Mouse (Mus musculus) midbrain, postnatal 0 days (tissue): ENCODE data around the gene Apbb2. TPM values are rescaled to one million over a fixed set of nuclear protein-coding genes. Genes with fewer than 3 reads are reported as not detected.

Experiments used
- ATAC-seq: fragments of 200-750 bp; cut with Nextera tagmentation; 2 replicates; pipeline ENCODE4 v1.8.0; 2017; ENCODE audit warnings: moderate number of reproducible peaks, mild to moderate bottlenecking, moderate TSS enrichment, moderate library complexity; ENCODE audit not compliant: low FRiP score
- DNase-seq: peaks from one replicate; pipeline ENCODE4 v3.0.0-alpha.2; 2015; ENCODE audit warnings: low spot score
- H3K27ac ChIP-seq: fragments of 300-500 bp; sonication (generic); 2 replicates; pipeline ENCODE4 v1.5.1; 2014; ENCODE audit warnings: low read depth, mild to moderate bottlenecking, low read length, mixed read lengths
- H3K27me3 ChIP-seq: fragments of 300-500 bp; sonication (generic); 2 replicates; pipeline ENCODE4 v1.6.1; 2014; ENCODE audit warnings: low read length, control low read depth, mixed read lengths; ENCODE audit not compliant: insufficient read depth
- H3K36me3 ChIP-seq: fragments of 300-500 bp; sonication (generic); 2 replicates; pipeline ENCODE4 v1.6.1; 2014; ENCODE audit warnings: low read length, control low read depth, mixed read lengths; ENCODE audit not compliant: insufficient read depth
- H3K4me1 ChIP-seq: fragments of 300-500 bp; sonication (generic); 2 replicates; pipeline ENCODE4 v1.6.1; 2014; ENCODE audit warnings: mild to moderate bottlenecking, control low read depth, antibody characterized with exemption, low read length, mixed read lengths; ENCODE audit not compliant: insufficient read depth
- H3K4me2 ChIP-seq: fragments of 300-500 bp; sonication (generic); 2 replicates; pipeline ENCODE4 v1.6.1; 2014; ENCODE audit warnings: low read depth, mild to moderate bottlenecking, low read length, mixed read lengths; ENCODE audit not compliant: poor library complexity, severe bottlenecking
- H3K4me3 ChIP-seq: fragments of 300-500 bp; sonication (generic); 2 replicates; pipeline ENCODE4 v1.5.1; 2014; ENCODE audit warnings: low read depth, mild to moderate bottlenecking, low read length, moderate library complexity
- H3K9ac ChIP-seq: fragments of 300-500 bp; sonication (generic); replicated peaks from 2 replicates; pipeline ENCODE4 v1.6.1; 2014; ENCODE audit warnings: mild to moderate bottlenecking, low read length, moderate library complexity, mixed read lengths; ENCODE audit not compliant: poor library complexity, severe bottlenecking
- H3K9me3 ChIP-seq: fragments of 300-500 bp; sonication (generic); 2 replicates; pipeline ENCODE4 v1.6.1; 2016; ENCODE audit warnings: low read length, control low read depth
- CTCF ChIP-seq: IDR thresholded peaks from 2 replicates; pipeline ENCODE4 v1.5.1; 2016; ENCODE audit warnings: antibody characterized with exemption, mild to moderate bottlenecking
- WGBS: fragments of 180-500 bp; shearing (Covaris S2); extraction: QIAGEN DNeasy Blood & Tissue Kit; methylation state at CpG from one replicate; pipeline ENCODE4 v1.1.7; 2014; 5-methylcytosine and 5-hydroxymethylcytosine counted together
- polyA plus RNA-seq: library from polyadenylated mRNA; unstranded; fragments of >200 nt; fragmentation: Nextera tagmentation; extraction: Ambion mirVana; gene quantifications from 2 replicates; pipeline ENCODE4 v1.2.1, GENCODE M21; 2015
- total RNA-seq: library from RNA; depleted of rRNA; stranded (reverse); fragments of >200 nt; gene quantifications from 2 replicates; pipeline ENCODE4 v1.2.3, GENCODE M21; 2014

The Apbb2 gene
- total and polyA plus RNA-seq, 2 experiments from 2014 or later: 60.6 to 76.0 TPM

- H3K4me2 ChIP-seq: no peak overlapping the region
- no peak overlapping the region for H3K4me3 ChIP-seq
- H3K36me3 ChIP-seq: no peaks in the 10 kb centered on the region
- H3K27ac ChIP-seq: no peak overlapping the region
- ATAC-seq (no peak), DNase-seq (no peak)
- 71% methylated on average over 7 of the region's 7 CpGs for WGBS
- H3K9ac ChIP-seq: no peak overlapping the region
- H3K9me3 ChIP-seq: no peaks in the 10 kb centered on the region
- 0 out of 2 replicates have a peak, but pooled peaks have one; percentile 7 for TF ChIP-seq CTCF
- 0 out of 2 replicates have a peak, but pooled peaks cover 13% of the 10 kb centered on the region for H3K4me1 ChIP-seq
- H3K27me3 ChIP-seq: no peaks in the 10 kb centered on the region
Observed at GRCm38 (mm10) chr5:66537811-66538210, 80.8 kb downstream of the Apbb2 start.

DNA sequence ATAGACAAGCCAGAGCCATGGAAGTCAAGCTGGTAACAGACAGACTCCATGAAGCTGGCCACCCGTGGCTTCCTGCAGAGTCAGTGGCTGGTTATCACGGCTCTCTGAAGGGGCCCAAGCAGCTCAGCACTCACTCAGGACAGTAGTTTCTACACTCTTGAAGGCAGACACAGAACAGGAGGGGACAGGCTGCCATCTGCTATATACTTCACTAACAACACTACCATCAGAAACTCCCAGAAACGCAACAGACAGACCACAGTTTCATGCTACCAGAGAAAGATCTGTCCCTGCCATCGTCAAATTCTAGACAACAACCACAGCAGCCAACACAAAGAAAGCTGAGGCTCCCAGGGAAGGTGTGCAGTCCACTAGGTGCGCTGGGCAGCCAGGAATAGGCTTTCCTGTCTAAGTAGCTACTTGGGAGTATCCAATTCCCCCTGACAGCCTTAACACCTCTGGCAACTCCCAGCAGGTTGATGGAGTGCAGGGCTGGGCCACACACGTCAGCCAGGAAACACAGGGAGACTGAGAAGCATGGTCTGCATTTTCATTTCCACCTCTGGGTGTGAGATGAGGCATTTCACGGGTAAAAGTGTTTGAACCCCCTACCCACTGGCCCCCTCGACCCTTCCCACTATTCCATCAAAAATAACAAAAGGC is 81.8 kb downstream of the Apbb2 start:
- no peak for TF ChIP-seq CTCF
- Histone ChIP-seq H3K4me1 (0 out of 2 replicates have a peak, but pooled peaks cover 9% of the 10 kb centered on the region), H3K4me2 (no peak overlapping the region), H3K9ac (no peak overlapping the region), H3K27me3 (no peaks in the 10 kb centered on the region), H3K27ac (no peak overlapping the region), H3K36me3 (no peaks in the 10 kb centered on the region), H3K9me3 (no peaks in the 10 kb centered on the region), H3K4me3 (no peak overlapping the region)
- no peak for ATAC-seq
- no peak for DNase-seq
- WGBS: 53% methylated on average over 8 of the region's 8 CpGs

- Histone ChIP-seq H3K9me3 (no peaks in the 10 kb centered on the region), H3K4me3 (no peak overlapping the region), H3K36me3 (no peaks in the 10 kb centered on the region), H3K4me1 (0 out of 2 replicates have a peak, but pooled peaks cover 9% of the 10 kb centered on the region), H3K4me2 (no peak overlapping the region), H3K27me3 (no peaks in the 10 kb centered on the region), H3K9ac (no peak overlapping the region), H3K27ac (peak overlapping the region; percentile 26; the same call in 1 of the 2 replicates)
- 52% methylated on average over 9 of the region's 9 CpGs for WGBS
- no peak for TF ChIP-seq CTCF
- ATAC-seq (no peak), DNase-seq (no peak)
Observed at GRCm38 (mm10) chr5:66535566-66536236, 82.9 kb downstream of the Apbb2 start.

DNA sequence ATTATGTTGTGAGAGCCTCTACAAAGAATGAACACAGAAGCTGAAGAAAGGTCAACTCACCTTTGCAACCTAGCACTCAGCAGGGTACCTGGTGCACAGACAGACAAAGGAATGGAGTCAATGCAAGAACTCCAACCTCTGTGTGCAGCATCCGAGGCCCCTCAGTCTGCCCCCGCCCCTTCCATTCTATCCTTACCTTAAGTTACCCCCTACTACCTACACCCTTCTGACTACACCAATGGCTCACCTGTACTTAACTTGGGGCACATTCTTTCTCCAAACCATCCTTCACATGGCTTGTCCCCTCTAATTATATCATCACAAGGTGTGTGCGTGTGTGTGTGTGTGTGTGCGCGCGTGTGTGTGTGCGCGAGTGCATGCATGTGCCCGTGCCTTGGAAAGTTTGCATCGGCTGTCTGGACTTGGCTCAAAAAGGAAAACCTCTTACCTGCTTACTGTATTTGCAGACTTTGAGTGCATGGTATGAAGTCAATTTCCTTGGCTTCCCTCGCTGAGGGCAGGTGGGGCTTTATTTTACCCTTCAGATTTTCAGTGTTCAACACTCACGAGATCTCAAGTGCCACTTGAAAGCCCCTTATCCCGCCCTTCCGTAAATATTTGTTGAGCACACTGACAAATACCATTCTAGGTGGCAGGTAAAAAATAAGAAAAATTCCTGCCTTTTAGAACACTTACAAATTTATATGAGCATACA is 84.7 kb downstream of the Apbb2 start:
- ATAC-seq (no peak), DNase-seq (no peak)
- TF ChIP-seq CTCF: no peak
- Histone ChIP-seq H3K9ac (no peak overlapping the region), H3K9me3 (no peaks in the 10 kb centered on the region), H3K4me3 (no peak overlapping the region), H3K4me1 (0 out of 2 replicates have a peak, but pooled peaks cover 9% of the 10 kb centered on the region), H3K36me3 (no peaks in the 10 kb centered on the region), H3K27ac (no peak overlapping the region), H3K27me3 (no peaks in the 10 kb centered on the region), H3K4me2 (no peak overlapping the region)
- WGBS: 94% methylated on average over 14 of the region's 14 CpGs

DNA sequence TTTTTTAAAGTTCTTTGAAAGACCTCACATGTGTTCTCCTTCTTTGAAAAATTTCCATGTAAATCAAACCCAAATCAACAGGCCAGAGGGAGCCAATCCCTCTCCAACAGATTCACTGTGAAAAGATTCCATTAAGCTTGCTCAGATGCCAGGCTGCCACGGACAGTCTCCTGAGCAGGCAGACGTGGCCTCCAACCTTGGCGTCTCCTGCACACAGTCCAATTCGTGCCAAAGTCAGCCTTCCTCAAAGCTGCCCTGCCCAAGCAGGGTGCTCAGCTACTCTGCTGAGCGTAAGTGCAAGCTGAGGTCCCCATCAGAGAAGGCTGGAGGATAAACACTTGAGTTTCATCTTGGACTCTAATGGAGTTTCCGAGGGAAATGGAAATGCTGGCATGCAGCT is 85.8 kb downstream of the Apbb2 start:
- H3K36me3 ChIP-seq: no peaks in the 10 kb centered on the region
- H3K4me3 ChIP-seq: no peak overlapping the region
- WGBS: 76% methylated on average over 6 of the region's 6 CpGs
- no peak for TF ChIP-seq CTCF
- no peak overlapping the region for H3K9ac ChIP-seq
- ATAC-seq (no peak), DNase-seq (no peak)
- no peak overlapping the region for H3K4me2 ChIP-seq
- H3K27ac ChIP-seq: no peak overlapping the region
- H3K9me3 ChIP-seq: no peaks in the 10 kb centered on the region
- H3K4me1 ChIP-seq: 0 out of 2 replicates have a peak, but pooled peaks cover 5% of the 10 kb centered on the region
- H3K27me3 ChIP-seq: no peaks in the 10 kb centered on the region
